Mouse (Mus musculus) embryonic fibroblast, embryonic 13.5 days (primary cell): Measurements from ENCODE around the gene Kcnj6.

Experiments
- CTCF ChIP-seq: IDR thresholded peaks from 2 replicates; pipeline ENCODE4 v1.5.1; 2011; ENCODE audit warnings: mild to moderate bottlenecking, control low read depth, low read length, moderate library complexity, borderline replicate concordance; ENCODE audit not compliant: insufficient read depth
- POLR2A ChIP-seq: IDR thresholded peaks from 2 replicates; pipeline ENCODE4 v1.6.1; 2011; ENCODE audit warnings: low read depth, mild to moderate bottlenecking, control low read depth, low read length, moderate library complexity

DNA sequence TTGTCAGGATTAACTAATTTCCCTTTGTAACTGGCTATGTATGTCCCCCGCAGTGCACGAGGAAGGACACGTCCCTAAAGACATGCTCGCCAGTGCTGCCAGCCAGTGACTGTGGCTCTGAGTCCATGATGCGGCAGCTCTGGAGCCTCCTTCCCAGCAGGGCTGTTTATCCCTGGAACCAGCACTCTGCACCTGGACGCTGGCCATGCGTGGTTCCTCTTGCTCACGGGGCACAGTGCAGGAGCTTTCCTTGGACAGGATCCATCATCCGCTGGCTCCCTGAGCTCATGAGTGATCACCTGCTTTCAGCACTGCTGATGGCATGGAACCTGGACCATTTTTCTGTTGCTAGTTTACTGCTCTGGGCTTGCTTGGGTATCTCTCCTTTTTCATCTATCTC is 10.8 kb downstream of the Kcnj6 start:
- TF ChIP-seq POLR2A (no peak), CTCF (no peak)
